Mouse (Mus musculus) small intestine, adult 2 months (tissue): ENCODE results near the gene Inpp5a. TPM values are rescaled to one million over a fixed set of nuclear protein-coding genes. Genes with fewer than 3 reads are reported as not detected.

Experiments
- H3K27ac ChIP-seq: fragments of 200-500 bp; 2 replicates; pipeline ENCODE4 v1.5.1; 2012; ENCODE audit warnings: low read depth, low read length, control low read depth, inconsistent platforms; ENCODE audit not compliant: insufficient read depth
- H3K27me3 ChIP-seq: fragments of 200-500 bp; 2 replicates; pipeline ENCODE4 v1.6.1; 2012; ENCODE audit warnings: mild to moderate bottlenecking, moderate library complexity, low read length, inconsistent platforms; ENCODE audit not compliant: control insufficient read depth, insufficient read depth
- H3K36me3 ChIP-seq: fragments of 200-500 bp; 2 replicates; pipeline ENCODE4 v1.6.1; 2012; ENCODE audit warnings: mild to moderate bottlenecking, low read length, control low read depth, inconsistent platforms; ENCODE audit not compliant: control insufficient read depth, insufficient read depth
- H3K4me1 ChIP-seq: fragments of 200-500 bp; 2 replicates; pipeline ENCODE4 v1.6.1; 2012; ENCODE audit warnings: low read length, inconsistent platforms, mixed read lengths; ENCODE audit not compliant: control insufficient read depth, insufficient read depth, insufficient read length
- H3K4me3 ChIP-seq: fragments of 200-500 bp; 2 replicates; pipeline ENCODE4 v1.5.1; 2012; ENCODE audit warnings: low read depth, mild to moderate bottlenecking, control low read depth, inconsistent platforms, low read length, moderate library complexity
- CTCF ChIP-seq: fragments of 200-500 bp; IDR thresholded peaks from 2 replicates; pipeline ENCODE4 v1.5.1; 2012; ENCODE audit warnings: low read depth, mild to moderate bottlenecking, control low read depth, inconsistent platforms, low read length, moderate library complexity, mixed read lengths; ENCODE audit not compliant: insufficient replicate concordance, insufficient read length; ENCODE audit errors: extremely low read depth
- POLR2A ChIP-seq: fragments of 200-500 bp; IDR thresholded peaks from 2 replicates; pipeline ENCODE4 v1.6.1; 2012; ENCODE audit warnings: low read depth, mild to moderate bottlenecking, control low read depth, inconsistent platforms, low read length, moderate library complexity
- WGBS: fragments of 180-500 bp; shearing (Covaris S2); methylation state at CpG from one replicate; pipeline ENCODE4 v1.1.7; 2018; 5-methylcytosine and 5-hydroxymethylcytosine counted together
- polyA plus RNA-seq: library from polyadenylated mRNA; depleted of rRNA; stranded (reverse); fragments of >200 nt; gene quantifications from 2 replicates; pipeline ENCODE4 v1.2.3, GENCODE M21; 2012

The Inpp5a gene
- polyA plus RNA-seq, 1 experiment: 56.6 TPM

DNA sequence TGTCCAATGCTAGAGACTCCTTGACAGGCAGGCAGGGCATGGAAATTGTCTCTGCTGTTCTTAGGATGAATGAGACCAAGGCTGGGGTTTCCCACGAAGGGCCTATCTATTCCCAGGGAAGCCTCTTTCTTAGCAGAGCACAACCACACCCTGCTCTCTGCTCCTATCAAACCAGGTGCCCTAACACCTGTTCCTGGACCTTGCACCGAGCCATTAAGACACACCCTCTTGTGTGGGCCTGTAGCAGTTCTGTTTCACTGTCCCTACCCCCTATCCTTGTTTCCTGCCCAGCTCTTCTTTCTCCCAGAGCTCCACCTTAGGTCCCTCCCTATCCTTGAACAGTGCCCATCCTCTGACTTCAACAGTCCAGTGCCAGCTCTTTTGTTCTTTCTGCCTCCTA, 31.9 kb upstream of the Inpp5a start:
- H3K27ac ChIP-seq: peak overlapping the region; percentile 95
- WGBS: 18% methylated on average over 2 of the region's 2 CpGs

DNA sequence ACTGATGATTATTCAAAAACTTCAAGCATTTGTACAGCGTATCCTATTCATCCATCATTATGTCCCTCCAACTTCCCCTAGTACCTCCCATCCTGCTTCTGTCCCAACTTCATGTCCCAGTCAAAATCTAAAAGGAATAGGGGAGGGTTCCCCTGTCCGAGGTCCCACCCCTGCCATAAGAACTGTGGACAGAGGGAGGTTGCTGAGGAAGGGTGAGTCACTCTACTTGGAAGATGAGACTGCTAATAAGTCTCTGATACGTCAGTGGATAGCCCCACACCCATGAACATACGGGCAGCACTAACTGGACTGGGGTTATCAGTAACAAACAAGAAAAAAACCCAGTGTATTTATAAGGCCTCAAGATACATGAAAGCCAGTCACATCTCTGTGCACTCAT, 29.0 kb upstream of the Inpp5a start:
- H3K27me3 ChIP-seq: no peaks in the 10 kb centered on the region
- WGBS: 37% methylated on average over 4 of the region's 4 CpGs
- TF ChIP-seq POLR2A: no peak
- no peak for TF ChIP-seq CTCF
- peaks cover 52% of the 10 kb centered on the region for H3K4me1 ChIP-seq
- H3K27ac ChIP-seq: peak overlapping the region; percentile 98
- H3K4me3 ChIP-seq: no peak overlapping the region
- H3K36me3 ChIP-seq: no peaks in the 10 kb centered on the region

More for the DNA sequence above, 31.9 kb upstream of the Inpp5a start:
- TF ChIP-seq CTCF: no peak
- no peak overlapping the region for H3K4me3 ChIP-seq
- no peaks in the 10 kb centered on the region for H3K27me3 ChIP-seq
- no peaks in the 10 kb centered on the region for H3K36me3 ChIP-seq
- H3K4me1 ChIP-seq: peaks cover 37% of the 10 kb centered on the region

DNA sequence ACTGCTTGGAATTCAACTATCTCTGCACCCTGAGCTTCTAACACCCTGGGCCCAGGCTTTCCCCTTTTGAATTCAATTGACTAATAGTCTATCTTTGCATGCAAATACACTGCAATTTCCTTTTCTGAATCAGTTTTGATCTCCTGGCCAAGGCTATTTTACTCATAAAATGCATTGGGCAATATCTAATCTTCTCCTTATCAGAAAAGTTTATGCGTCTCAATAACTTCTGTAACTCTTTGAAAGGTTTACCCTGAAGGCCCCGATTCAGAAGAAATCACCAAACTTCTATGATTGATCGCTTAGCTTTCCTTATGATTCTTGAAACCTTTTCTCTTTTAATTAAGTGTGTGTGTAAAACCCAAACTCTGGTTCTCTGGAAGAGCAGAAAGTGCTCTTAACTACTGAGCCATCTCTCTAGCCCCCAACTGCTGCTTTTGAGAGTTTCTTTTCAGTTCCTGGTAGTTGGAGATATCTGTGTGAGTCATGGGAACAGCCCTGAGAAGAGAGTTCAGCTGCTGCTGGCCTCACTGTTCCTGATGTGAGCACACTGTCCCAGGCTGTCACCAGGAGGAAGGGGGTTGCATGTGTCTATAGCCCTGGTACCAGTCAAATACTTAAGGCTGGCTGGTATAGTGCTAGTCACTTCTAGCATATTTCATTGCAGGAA, 27.9 kb upstream of the Inpp5a start:
- Histone ChIP-seq H3K27me3 (no peaks in the 10 kb centered on the region), H3K4me3 (no peak overlapping the region), H3K4me1 (peaks cover 57% of the 10 kb centered on the region), H3K36me3 (no peaks in the 10 kb centered on the region), H3K27ac (peak overlapping the region; percentile 98)
- WGBS: 30% methylated on average over 3 of the region's 3 CpGs
- no peak for TF ChIP-seq POLR2A
- no peak for TF ChIP-seq CTCF

DNA sequence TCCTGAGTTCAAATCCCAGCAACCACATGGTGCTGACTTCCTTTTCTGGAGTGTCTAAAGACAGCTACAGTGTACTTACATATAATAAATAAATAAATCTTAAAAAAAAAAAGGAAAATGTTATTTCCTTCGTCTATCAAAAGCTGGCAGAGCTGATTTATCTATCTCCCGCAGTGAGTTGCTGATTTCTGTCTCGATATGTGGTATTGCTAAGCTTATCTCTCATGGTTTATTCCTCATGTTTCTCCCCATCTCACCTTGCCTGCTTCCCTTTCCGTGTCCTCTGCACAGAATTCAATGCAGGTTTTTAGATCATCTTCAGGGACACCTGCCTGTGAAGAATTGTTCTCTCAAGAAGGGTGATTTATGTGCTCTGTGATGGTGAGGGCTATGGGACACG, 27.1 kb upstream of the Inpp5a start:
- Histone ChIP-seq H3K4me1 (peaks cover 55% of the 10 kb centered on the region), H3K4me3 (no peak overlapping the region), H3K27ac (no peak overlapping the region), H3K36me3 (no peaks in the 10 kb centered on the region), H3K27me3 (no peaks in the 10 kb centered on the region)
- 58% methylated on average over 5 of the region's 5 CpGs for WGBS
- TF ChIP-seq POLR2A (no peak), CTCF (no peak)

GRCm38 (mm10) chr7:139362514-139362913, 26.4 kb upstream of the Inpp5a start:
- Histone ChIP-seq H3K36me3 (no peaks in the 10 kb centered on the region), H3K4me3 (no peak overlapping the region), H3K27me3 (no peaks in the 10 kb centered on the region), H3K27ac (no peak overlapping the region), H3K4me1 (peaks cover 52% of the 10 kb centered on the region)
- 95% methylated on average over 3 of the region's 3 CpGs for WGBS
- TF ChIP-seq POLR2A (no peak), CTCF (no peak)

- TF ChIP-seq POLR2A (peak; percentile 25; the same call in 1 of the 2 replicates), CTCF (no peak)
- Histone ChIP-seq H3K4me1 (peaks cover 51% of the 10 kb centered on the region), H3K4me3 (no peak overlapping the region), H3K36me3 (no peaks in the 10 kb centered on the region), H3K27me3 (no peaks in the 10 kb centered on the region), H3K27ac (peak overlapping the region; percentile 89)
- 69% methylated on average over 13 of the region's 13 CpGs for WGBS
Measured at GRCm38 (mm10) chr7:139363281-139364004, 25.5 kb upstream of the Inpp5a start.

GRCm38 (mm10) chr7:139364005-139364557, 24.8 kb upstream of the Inpp5a start:
- no peaks in the 10 kb centered on the region for H3K27me3 ChIP-seq
- H3K27ac ChIP-seq: peak overlapping the region; percentile 89
- no peak overlapping the region for H3K4me3 ChIP-seq
- no peak for TF ChIP-seq POLR2A
- TF ChIP-seq CTCF: no peak
- 12% methylated on average over 9 of the region's 9 CpGs for WGBS
- H3K36me3 ChIP-seq: no peaks in the 10 kb centered on the region
- H3K4me1 ChIP-seq: peaks cover 51% of the 10 kb centered on the region
